Mouse (Mus musculus): Measurements from ENCODE around the gene Prrc2b. TPM values are rescaled to one million over a fixed set of nuclear protein-coding genes. Genes with fewer than 3 reads are reported as not detected.

Prrc2b gene
- polyA plus RNA-seq, 1 experiment from 2014 or later, result 39.3 TPM

DNA sequence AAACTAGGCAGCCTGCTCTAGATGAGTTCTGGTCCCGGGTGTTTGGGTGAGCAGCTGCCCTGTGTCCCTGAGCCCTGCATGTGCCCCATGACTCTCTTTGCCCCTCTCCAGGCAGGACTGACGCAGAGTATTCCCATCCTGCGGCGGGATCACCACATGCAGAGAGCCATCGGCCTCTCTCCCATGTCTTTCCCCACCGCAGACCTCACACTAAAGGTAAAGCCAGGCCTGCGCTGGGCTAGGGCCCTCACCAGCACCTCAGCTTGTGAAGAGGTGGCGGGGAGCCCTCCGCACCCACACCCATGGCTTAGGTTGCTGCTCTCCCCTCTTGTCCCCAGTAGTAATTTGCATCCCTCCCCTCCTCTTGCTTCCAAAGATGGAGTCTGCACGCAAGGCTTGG is 70.1 kb downstream of the Prrc2b start:
- 93% methylated on average over 10 of the region's 10 CpGs for WGBS (ENCODE audit: insufficient replicate concordance)

DNA sequence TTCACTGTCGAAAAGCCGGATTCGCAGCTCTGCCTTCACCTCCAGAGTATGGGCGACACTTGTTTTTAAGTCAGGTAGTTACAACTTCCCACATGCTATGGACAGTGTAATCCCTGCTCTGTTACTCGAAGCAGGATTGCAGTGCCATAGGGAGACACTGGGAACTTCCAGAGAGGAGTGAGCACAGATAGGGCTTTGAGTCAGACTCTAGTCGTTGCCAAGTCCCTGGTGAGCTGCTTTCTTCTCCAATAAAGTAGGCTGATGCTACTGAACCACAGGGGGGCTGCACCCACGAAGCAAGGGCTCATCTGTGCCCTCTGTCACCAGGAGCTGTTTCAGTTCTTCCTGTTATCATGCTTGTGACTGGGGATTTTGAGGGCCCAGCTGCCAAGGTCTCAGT is 70.7 kb downstream of the Prrc2b start:
- H3K9me3 ChIP-seq (replicated peaks; ENCODE audit: control insufficient read depth, low read length), result no peaks in the 10 kb centered on the region
- H3K27ac ChIP-seq (ENCODE audit: low read depth, low read length), result no peak overlapping the region
- H3K27me3 ChIP-seq (ENCODE audit: control insufficient read depth, insufficient read depth, low read length), result no peaks in the 10 kb centered on the region
- WGBS (ENCODE audit: insufficient replicate concordance), result 86% methylated on average over 7 of the region's 7 CpGs
- no peak overlapping the region for H3K9ac ChIP-seq (ENCODE audit: low read depth, low read length)
- H3K4me1 ChIP-seq (ENCODE audit: control insufficient read depth, insufficient read depth, low read length), result no peaks in the 10 kb centered on the region
- peaks cover 72% of the 10 kb centered on the region for H3K36me3 ChIP-seq (ENCODE audit: control insufficient read depth, insufficient read depth, low read length)
- H3K4me2 ChIP-seq, result no peak overlapping the region
- ATAC-seq (replicated peaks; ENCODE audit: insufficient number of reproducible peaks, low FRiP score, low TSS enrichment), result no peak
- H3K4me3 ChIP-seq (ENCODE audit: low read depth, low read length), result no peak overlapping the region

More for the DNA sequence above, 70.1 kb downstream of the Prrc2b start:
- Histone ChIP-seq H3K27ac (ENCODE audit: low read depth, low read length) (no peak overlapping the region), H3K27me3 (ENCODE audit: control insufficient read depth, insufficient read depth, low read length) (no peaks in the 10 kb centered on the region), H3K9ac (ENCODE audit: low read depth, low read length) (no peak overlapping the region), H3K9me3 (replicated peaks; ENCODE audit: control insufficient read depth, low read length) (no peaks in the 10 kb centered on the region), H3K4me2 (no peak overlapping the region), H3K36me3 (ENCODE audit: control insufficient read depth, insufficient read depth, low read length) (peaks cover 68% of the 10 kb centered on the region), H3K4me3 (ENCODE audit: low read depth, low read length) (no peak overlapping the region), H3K4me1 (ENCODE audit: control insufficient read depth, insufficient read depth, low read length) (no peaks in the 10 kb centered on the region)
- ATAC-seq (replicated peaks; ENCODE audit: insufficient number of reproducible peaks, low FRiP score, low TSS enrichment), result no peak

DNA sequence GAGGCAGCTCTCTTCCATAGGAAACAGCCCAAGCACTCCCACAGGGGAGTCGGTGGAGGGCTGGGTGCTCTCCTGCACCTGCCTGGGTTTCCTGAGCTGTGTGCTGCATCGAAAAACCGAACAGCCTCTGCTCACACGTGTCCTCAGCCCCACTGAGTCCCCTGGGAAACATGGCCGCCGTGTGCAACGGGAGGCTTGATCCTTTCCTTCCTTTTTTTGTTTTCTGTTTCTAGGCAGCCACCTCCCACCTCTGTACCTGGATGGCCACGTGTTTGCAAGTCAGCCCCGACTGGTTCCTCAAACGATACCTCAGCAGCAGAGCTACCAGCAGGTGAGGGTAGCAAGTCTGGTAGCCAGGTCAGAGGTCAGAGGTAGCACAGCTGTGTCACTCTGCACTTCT is 71.2 kb downstream of the Prrc2b start:
- no peak overlapping the region for H3K4me2 ChIP-seq
- H3K36me3 ChIP-seq (ENCODE audit: control insufficient read depth, insufficient read depth, low read length), result peaks cover 72% of the 10 kb centered on the region
- 87% methylated on average over 10 of the region's 10 CpGs for WGBS (ENCODE audit: insufficient replicate concordance)
- H3K4me1 ChIP-seq (ENCODE audit: control insufficient read depth, insufficient read depth, low read length), result no peaks in the 10 kb centered on the region
- no peak for ATAC-seq (replicated peaks; ENCODE audit: insufficient number of reproducible peaks, low FRiP score, low TSS enrichment)
- H3K9me3 ChIP-seq (replicated peaks; ENCODE audit: control insufficient read depth, low read length), result no peaks in the 10 kb centered on the region
- no peak overlapping the region for H3K4me3 ChIP-seq (ENCODE audit: low read depth, low read length)
- H3K9ac ChIP-seq (ENCODE audit: low read depth, low read length), result no peak overlapping the region
- no peaks in the 10 kb centered on the region for H3K27me3 ChIP-seq (ENCODE audit: control insufficient read depth, insufficient read depth, low read length)
- H3K27ac ChIP-seq (ENCODE audit: low read depth, low read length), result no peak overlapping the region

DNA sequence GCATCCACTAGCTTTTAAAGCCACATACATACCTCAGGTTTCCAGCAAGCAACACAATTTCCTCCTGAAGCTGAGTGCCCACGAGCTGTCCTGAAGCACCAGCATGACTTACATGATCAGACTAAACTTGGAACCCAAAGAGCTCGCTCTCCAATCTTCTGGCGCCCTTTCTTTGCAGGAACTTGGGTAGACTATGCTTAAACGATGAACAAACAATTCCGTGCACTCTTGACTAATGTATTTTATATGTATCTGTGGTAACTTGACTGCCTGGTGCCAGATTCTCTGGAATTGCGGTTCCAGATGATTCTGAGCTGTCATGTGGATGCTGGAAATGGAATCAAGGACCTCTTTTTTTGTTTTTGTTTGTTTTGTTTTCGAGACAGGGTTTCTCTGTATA is 84.6 kb downstream of the Prrc2b start:
- Histone ChIP-seq H3K9ac (ENCODE audit: low read depth, low read length) (peak overlapping the region; percentile 81), H3K36me3 (ENCODE audit: control insufficient read depth, insufficient read depth, low read length) (peaks cover 5% of the 10 kb centered on the region), H3K4me3 (ENCODE audit: low read depth, low read length) (peak overlapping the region; percentile 67), H3K27ac (ENCODE audit: low read depth, low read length) (peak overlapping the region; percentile 84), H3K9me3 (replicated peaks; ENCODE audit: control insufficient read depth, low read length) (no peaks in the 10 kb centered on the region), H3K4me1 (ENCODE audit: control insufficient read depth, insufficient read depth, low read length) (peaks cover 15% of the 10 kb centered on the region), H3K27me3 (ENCODE audit: control insufficient read depth, insufficient read depth, low read length) (no peaks in the 10 kb centered on the region), H3K4me2 (peak overlapping the region; percentile 91)
- 29% methylated on average over 7 of the region's 7 CpGs for WGBS (ENCODE audit: insufficient replicate concordance)
- ATAC-seq (replicated peaks; ENCODE audit: insufficient number of reproducible peaks, low FRiP score, low TSS enrichment), result no peak

DNA sequence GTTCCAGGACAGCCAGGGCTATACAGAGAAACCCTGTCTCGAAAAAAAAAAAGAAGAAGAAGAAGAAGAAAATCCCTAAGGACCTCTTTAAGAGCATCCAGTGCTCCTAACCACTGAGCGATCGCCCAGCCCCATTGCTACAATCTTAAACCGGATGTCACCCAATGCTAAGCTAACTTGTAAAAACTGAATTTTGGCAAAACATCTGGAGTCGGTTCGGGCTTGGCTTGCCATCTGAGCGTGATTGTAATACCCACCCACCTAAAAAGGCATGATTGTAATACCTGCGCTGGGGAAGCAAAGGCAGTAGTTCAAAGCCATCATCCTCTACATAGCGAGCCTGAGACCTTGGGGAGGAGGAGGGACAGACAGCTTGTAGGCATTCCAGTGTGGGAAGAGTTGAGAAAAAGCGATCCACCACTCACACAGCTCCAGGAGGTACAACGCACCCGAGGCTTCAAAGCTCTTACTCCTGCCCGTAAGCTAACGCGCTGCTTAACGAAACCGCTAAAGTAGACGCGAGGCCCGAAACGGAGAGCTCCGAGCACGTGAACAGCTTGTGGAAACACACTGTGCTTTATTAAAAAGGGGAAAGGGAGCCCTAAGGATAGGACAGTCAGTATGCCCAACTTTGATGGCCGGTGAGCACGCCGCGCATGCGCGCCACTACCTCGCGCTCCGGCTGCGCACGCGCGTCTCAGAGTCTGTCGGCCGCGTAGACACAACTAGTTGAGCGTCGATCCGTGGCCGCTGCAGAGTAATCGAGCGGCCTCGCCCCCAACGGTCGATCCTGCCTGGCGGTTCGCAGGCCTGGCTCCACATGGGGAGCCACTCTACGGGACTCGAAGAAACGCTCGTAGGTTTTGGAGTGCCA is 85.2 kb downstream of the Prrc2b start, which contains the start of gene Pomt1:
Gene Pomt1, plus strand, starts transcription at position 705 of the 874 bp plus-strand sequence.
- H3K9me3 ChIP-seq (replicated peaks; ENCODE audit: control insufficient read depth, low read length), result no peaks in the 10 kb centered on the region
- H3K27ac ChIP-seq (ENCODE audit: low read depth, low read length), result peak within 1 kb of the TSS; percentile 84
- H3K4me1 ChIP-seq (ENCODE audit: control insufficient read depth, insufficient read depth, low read length), result peaks cover 15% of the 10 kb centered on the region
- ATAC-seq (replicated peaks; ENCODE audit: insufficient number of reproducible peaks, low FRiP score, low TSS enrichment), result peak; percentile 86
- H3K4me3 ChIP-seq (ENCODE audit: low read depth, low read length), result peak within 1 kb of the TSS; percentile 67
- peaks cover 4% of the 10 kb centered on the region for H3K36me3 ChIP-seq (ENCODE audit: control insufficient read depth, insufficient read depth, low read length)
- H3K27me3 ChIP-seq (ENCODE audit: control insufficient read depth, insufficient read depth, low read length), result no peaks in the 10 kb centered on the region
- H3K9ac ChIP-seq (ENCODE audit: low read depth, low read length), result peak within 1 kb of the TSS; percentile 81
- H3K4me2 ChIP-seq, result peak within 1 kb of the TSS; percentile 91
- under 1% methylated on average over 54 of the region's 54 CpGs for WGBS (ENCODE audit: insufficient replicate concordance)

DNA sequence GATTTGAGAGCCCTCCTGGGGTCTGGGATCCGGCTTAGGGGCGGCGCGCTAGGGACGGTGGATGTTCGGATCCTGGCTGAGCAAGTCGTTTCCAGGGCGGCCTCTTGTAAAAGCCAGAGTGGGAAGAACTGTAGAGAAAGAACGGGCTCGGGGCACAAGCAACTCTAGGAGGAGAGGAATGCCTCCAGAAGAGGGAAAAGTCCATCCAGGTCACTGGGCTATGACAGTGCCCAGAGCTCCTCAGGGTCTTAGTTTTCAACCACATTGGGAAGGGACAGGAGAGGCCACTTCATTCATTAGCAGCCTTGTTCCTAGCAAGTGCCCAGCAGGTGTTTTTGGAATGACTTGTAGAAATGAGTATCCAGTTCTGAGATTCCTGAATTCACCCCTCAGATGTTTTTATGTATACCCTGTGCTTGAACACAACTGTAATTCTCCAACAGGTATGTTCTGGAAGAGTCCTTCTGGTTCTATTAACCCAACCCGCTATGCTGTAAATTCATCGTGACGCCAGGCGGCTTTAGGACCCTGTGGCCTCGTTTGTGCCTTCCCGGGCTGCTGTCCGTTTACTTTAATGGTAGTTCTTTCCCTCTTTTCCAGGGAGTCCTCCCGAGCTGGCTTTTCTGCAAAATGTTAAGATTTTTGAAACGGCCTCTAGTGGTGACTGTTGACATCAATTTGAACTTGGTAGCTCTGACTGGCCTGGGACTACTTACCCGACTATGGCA is 86.0 kb downstream of the Prrc2b start:
- WGBS (ENCODE audit: insufficient replicate concordance), result 0% methylated on average over 20 of the region's 20 CpGs
- ATAC-seq (replicated peaks; ENCODE audit: insufficient number of reproducible peaks, low FRiP score, low TSS enrichment), result peak; percentile 11

DNA sequence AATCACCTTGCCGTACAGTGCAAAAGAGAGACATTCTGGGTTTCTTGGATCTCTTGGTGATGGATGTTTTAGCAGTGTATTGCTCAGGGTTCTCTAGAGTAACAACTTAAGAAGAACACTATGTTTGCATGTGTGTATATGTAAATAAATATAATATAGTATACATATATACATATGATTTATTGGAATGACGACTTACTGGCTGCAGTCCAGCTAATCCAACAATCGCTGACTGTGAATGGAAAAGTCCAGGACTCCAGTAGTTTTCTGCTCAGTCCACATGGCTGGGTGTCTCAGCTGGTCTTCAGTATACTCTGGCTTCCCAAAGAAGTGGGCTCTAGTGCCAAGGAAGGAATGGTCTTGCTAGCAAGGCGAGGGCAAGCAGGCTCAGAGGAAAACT is 86.7 kb downstream of the Prrc2b start:
- H3K4me3 ChIP-seq (ENCODE audit: low read depth, low read length), result peak overlapping the region; percentile 67
- WGBS (ENCODE audit: insufficient replicate concordance), result 44% methylated on average over 4 of the region's 4 CpGs
- H3K36me3 ChIP-seq (ENCODE audit: control insufficient read depth, insufficient read depth, low read length), result peaks cover 2% of the 10 kb centered on the region; the same call in 1 of the 2 replicates
- H3K9ac ChIP-seq (ENCODE audit: low read depth, low read length), result peak overlapping the region; percentile 81
- no peak for ATAC-seq (replicated peaks; ENCODE audit: insufficient number of reproducible peaks, low FRiP score, low TSS enrichment)
- H3K27me3 ChIP-seq (ENCODE audit: control insufficient read depth, insufficient read depth, low read length), result no peaks in the 10 kb centered on the region
- H3K4me2 ChIP-seq, result peak overlapping the region; percentile 91
- peaks cover 15% of the 10 kb centered on the region for H3K4me1 ChIP-seq (ENCODE audit: control insufficient read depth, insufficient read depth, low read length)
- H3K27ac ChIP-seq (ENCODE audit: low read depth, low read length), result no peak overlapping the region
- no peaks in the 10 kb centered on the region for H3K9me3 ChIP-seq (replicated peaks; ENCODE audit: control insufficient read depth, low read length)

More for the DNA sequence above, 86.0 kb downstream of the Prrc2b start:
- H3K4me3 ChIP-seq (ENCODE audit: low read depth, low read length), result peak overlapping the region; percentile 67
- H3K4me2 ChIP-seq, result peak overlapping the region; percentile 91
- H3K27me3 ChIP-seq (ENCODE audit: control insufficient read depth, insufficient read depth, low read length), result no peaks in the 10 kb centered on the region
- peak overlapping the region; percentile 81 for H3K9ac ChIP-seq (ENCODE audit: low read depth, low read length)
- peaks cover 2% of the 10 kb centered on the region; the same call in 1 of the 2 replicates for H3K36me3 ChIP-seq (ENCODE audit: control insufficient read depth, insufficient read depth, low read length)
- H3K4me1 ChIP-seq (ENCODE audit: control insufficient read depth, insufficient read depth, low read length), result peaks cover 15% of the 10 kb centered on the region
- peak overlapping the region; percentile 84 for H3K27ac ChIP-seq (ENCODE audit: low read depth, low read length)
- H3K9me3 ChIP-seq (replicated peaks; ENCODE audit: control insufficient read depth, low read length), result no peaks in the 10 kb centered on the region

DNA sequence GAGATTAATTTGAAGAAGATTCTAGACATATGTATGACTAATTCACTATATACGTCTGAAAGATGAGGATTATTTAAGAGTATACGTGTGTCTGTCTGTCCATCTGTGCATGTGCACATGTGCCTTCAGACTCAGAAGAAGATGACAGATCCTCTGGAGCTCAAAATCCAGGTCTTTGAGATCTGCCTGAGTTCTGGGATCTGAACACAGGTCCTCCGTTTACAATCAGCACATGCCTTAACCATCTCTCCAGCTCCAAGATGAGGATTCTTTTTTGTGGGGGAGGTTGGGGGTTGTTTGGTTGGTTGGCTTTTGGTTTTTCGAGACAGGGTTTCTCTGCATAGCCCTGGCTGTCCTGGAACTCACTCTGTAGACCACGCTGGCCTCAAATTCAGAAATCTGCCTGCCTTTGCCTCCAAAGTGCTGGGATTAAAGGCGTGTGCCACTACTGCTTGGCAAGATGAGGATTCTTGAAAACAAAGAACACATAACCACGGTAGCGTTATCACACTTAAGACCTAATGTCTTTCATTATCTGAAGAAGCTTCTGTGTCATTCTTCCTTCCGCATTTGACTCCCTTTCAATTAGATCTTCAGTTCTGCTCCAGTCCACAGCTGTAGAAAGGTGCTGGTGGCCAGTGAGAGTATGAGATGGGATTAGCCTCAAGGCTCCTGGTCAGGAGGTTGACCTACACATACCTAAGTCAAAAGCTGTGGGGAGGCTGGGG is 88.0 kb downstream of the Prrc2b start:
- Histone ChIP-seq H3K4me1 (ENCODE audit: control insufficient read depth, insufficient read depth, low read length) (peaks cover 15% of the 10 kb centered on the region), H3K27me3 (ENCODE audit: control insufficient read depth, insufficient read depth, low read length) (no peaks in the 10 kb centered on the region), H3K36me3 (ENCODE audit: control insufficient read depth, insufficient read depth, low read length) (no peaks in the 10 kb centered on the region), H3K9ac (ENCODE audit: low read depth, low read length) (no peak overlapping the region), H3K9me3 (replicated peaks; ENCODE audit: control insufficient read depth, low read length) (no peaks in the 10 kb centered on the region), H3K27ac (ENCODE audit: low read depth, low read length) (no peak overlapping the region), H3K4me2 (no peak overlapping the region), H3K4me3 (ENCODE audit: low read depth, low read length) (no peak overlapping the region)
- 82% methylated on average over 9 of the region's 9 CpGs for whole genome bisulfite sequencing (ENCODE audit: insufficient replicate concordance)
- ATAC-seq (replicated peaks; ENCODE audit: insufficient number of reproducible peaks, low FRiP score, low TSS enrichment), result no peak

Data from heart, embryonic 11.5 days (tissue).